Mouse (Mus musculus) lung, postnatal 0 days (tissue): Measurements from ENCODE around the gene Olfr1423.

Experiments used
- CTCF ChIP-seq: IDR thresholded peaks from 2 replicates; pipeline ENCODE4 v1.5.1; 2016; ENCODE audit warnings: antibody characterized with exemption, mild to moderate bottlenecking
- EP300 ChIP-seq: IDR thresholded peaks from 2 replicates; pipeline ENCODE4 v1.6.1; 2016; ENCODE audit warnings: antibody characterized with exemption, mild to moderate bottlenecking, control low read depth

- TF ChIP-seq CTCF (no peak), EP300 (no peak)
Observed at GRCm38 (mm10) chr19:12013228-12013627, 27.9 kb downstream of the Olfr1423 start.
